Mouse (Mus musculus) lung, embryonic 14.5 days (tissue): Measurements from ENCODE around the gene Wee1. TPM values are rescaled to one million over a fixed set of nuclear protein-coding genes. Genes with fewer than 3 reads are reported as not detected.

Source experiments
- ATAC-seq: fragments of 200-750 bp; cut with Nextera tagmentation; 2 replicates; pipeline ENCODE4 v1.8.0; 2017; ENCODE audit warnings: mild to moderate bottlenecking, moderate TSS enrichment, moderate library complexity; ENCODE audit not compliant: insufficient read depth
- DNase-seq: peaks from one replicate; pipeline ENCODE4 v3.0.0-alpha.2; 2015
- H3K27ac ChIP-seq: fragments of 300-500 bp; sonication (generic); 2 replicates; pipeline ENCODE4 v1.5.1; 2014; ENCODE audit warnings: low read depth, mild to moderate bottlenecking, moderate library complexity
- H3K27me3 ChIP-seq: fragments of 300-500 bp; sonication (generic); 2 replicates; pipeline ENCODE4 v1.6.1; 2014; ENCODE audit warnings: low read length, control low read depth; ENCODE audit not compliant: insufficient read depth
- H3K36me3 ChIP-seq: fragments of 300-500 bp; sonication (generic); 2 replicates; pipeline ENCODE4 v1.6.1; 2014; ENCODE audit warnings: control low read depth; ENCODE audit not compliant: insufficient read depth
- H3K4me1 ChIP-seq: fragments of 300-500 bp; sonication (generic); 2 replicates; pipeline ENCODE4 v1.6.1; 2014; ENCODE audit warnings: antibody characterized with exemption, control low read depth; ENCODE audit not compliant: insufficient read depth
- H3K4me2 ChIP-seq: fragments of 300-500 bp; sonication (generic); 2 replicates; pipeline ENCODE4 v1.6.1; 2014; ENCODE audit warnings: mild to moderate bottlenecking
- H3K4me3 ChIP-seq: fragments of 300-500 bp; sonication (generic); 2 replicates; pipeline ENCODE4 v1.5.1; 2014; ENCODE audit warnings: low read depth, low read length
- H3K9ac ChIP-seq: fragments of 300-500 bp; sonication (generic); 2 replicates; pipeline ENCODE4 v1.6.1; 2014
- H3K9me3 ChIP-seq: fragments of 300-500 bp; sonication (generic); 2 replicates; pipeline ENCODE4 v1.6.1; 2016; ENCODE audit warnings: low read depth, low read length, control low read depth
- CTCF ChIP-seq: IDR thresholded peaks from 2 replicates; pipeline ENCODE4 v1.5.1; 2016; ENCODE audit warnings: antibody characterized with exemption, low read depth
- WGBS: fragments of 180-500 bp; shearing (Covaris S2); extraction: QIAGEN DNeasy Blood & Tissue Kit; methylation state at CpG from one replicate; pipeline ENCODE4 v1.1.7; 2014; 5-methylcytosine and 5-hydroxymethylcytosine counted together
- polyA plus RNA-seq: library from polyadenylated mRNA; unstranded; fragments of >200 nt; fragmentation: Nextera tagmentation; extraction: Ambion mirVana; gene quantifications from 2 replicates; pipeline ENCODE4 v1.2.1, GENCODE M21; 2014

Wee1 gene
- 44.0 and 47.1 TPM in 2 replicates for polyA plus RNA-seq

- under 1% methylated on average over 81 of the region's 81 CpGs for WGBS
Observed at GRCm38 (mm10) chr7:110121516-110122288, at the start of gene Wee1. Gene Wee1, plus strand, starts transcription at chr7:110122046.

GRCm38 (mm10) chr7:110078168-110078567 lies 43.7 kb upstream of the Wee1 start:
- Histone ChIP-seq H3K27ac (no peak overlapping the region), H3K4me2 (no peak overlapping the region), H3K4me1 (no peaks in the 10 kb centered on the region), H3K4me3 (no peak overlapping the region), H3K9me3 (0 out of 2 replicates have a peak, but pooled peaks cover 2% of the 10 kb centered on the region), H3K27me3 (no peaks in the 10 kb centered on the region), H3K36me3 (peaks cover 95% of the 10 kb centered on the region), H3K9ac (no peak overlapping the region)
- ATAC-seq (no peak), DNase-seq (no peak)
- 92% methylated on average over 5 of the region's 5 CpGs for WGBS
- no peak for TF ChIP-seq CTCF

More at GRCm38 (mm10) chr7:110121516-110122288, at the start of gene Wee1:
- Histone ChIP-seq H3K4me3 (peak within 1 kb of the TSS; percentile 99), H3K36me3 (peaks cover 11% of the 10 kb centered on the region), H3K4me1 (peaks cover 5% of the 10 kb centered on the region; the same call in 1 of the 2 replicates), H3K4me2 (peak within 1 kb of the TSS; percentile 86), H3K27ac (peak within 1 kb of the TSS; percentile 97), H3K27me3 (no peaks in the 10 kb centered on the region), H3K9me3 (no peaks in the 10 kb centered on the region), H3K9ac (peak within 1 kb of the TSS; percentile 92)
- no peak for TF ChIP-seq CTCF
- DNase-seq (peak; percentile 100), ATAC-seq (peak; percentile 99)

GRCm38 (mm10) chr7:110083386-110084165 lies 38.3 kb upstream of the Wee1 start:
- Histone ChIP-seq H3K4me3 (no peak overlapping the region), H3K4me2 (no peak overlapping the region), H3K4me1 (no peaks in the 10 kb centered on the region), H3K9ac (no peak overlapping the region), H3K9me3 (0 out of 2 replicates have a peak, but pooled peaks cover 2% of the 10 kb centered on the region), H3K36me3 (peaks cover 96% of the 10 kb centered on the region), H3K27ac (no peak overlapping the region), H3K27me3 (no peaks in the 10 kb centered on the region)
- ATAC-seq = peak; percentile 26; the same call in 1 of the 2 replicates
- DNase-seq = peak; percentile 89
- TF ChIP-seq CTCF = peak; percentile 74
- 66% methylated on average over 13 of the region's 13 CpGs for WGBS

GRCm38 (mm10) chr7:110085217-110085616 lies 36.6 kb upstream of the Wee1 start:
- ATAC-seq = no peak
- Histone ChIP-seq H3K9me3 (0 out of 2 replicates have a peak, but pooled peaks cover 2% of the 10 kb centered on the region), H3K4me2 (no peak overlapping the region), H3K4me1 (no peaks in the 10 kb centered on the region), H3K27me3 (no peaks in the 10 kb centered on the region), H3K9ac (no peak overlapping the region), H3K27ac (no peak overlapping the region), H3K36me3 (peaks cover 93% of the 10 kb centered on the region), H3K4me3 (no peak overlapping the region)
- no peak for TF ChIP-seq CTCF
- no peak for DNase-seq

- H3K9me3 ChIP-seq = no peaks in the 10 kb centered on the region
- H3K9ac ChIP-seq = no peak overlapping the region
- H3K27ac ChIP-seq = peak overlapping the region; percentile 74
- 56% methylated on average over 4 of the region's 4 CpGs for WGBS
- H3K4me3 ChIP-seq = no peak overlapping the region
- H3K27me3 ChIP-seq = no peaks in the 10 kb centered on the region
- H3K4me2 ChIP-seq = no peak overlapping the region
- peaks cover 91% of the 10 kb centered on the region for H3K36me3 ChIP-seq
- H3K4me1 ChIP-seq = no peaks in the 10 kb centered on the region
- ATAC-seq (peak; percentile 83; the same call in 1 of the 2 replicates), DNase-seq (peak; percentile 77)
- TF ChIP-seq CTCF = no peak
Observed at GRCm38 (mm10) chr7:110087914-110088313, 33.9 kb upstream of the Wee1 start.

- no peak for DNase-seq
- no peak overlapping the region for H3K4me3 ChIP-seq
- no peak for TF ChIP-seq CTCF
- WGBS = 81% methylated on average over 7 of the region's 7 CpGs
- no peaks in the 10 kb centered on the region for H3K9me3 ChIP-seq
- H3K9ac ChIP-seq = no peak overlapping the region
- H3K4me1 ChIP-seq = no peaks in the 10 kb centered on the region
- no peaks in the 10 kb centered on the region for H3K27me3 ChIP-seq
- H3K36me3 ChIP-seq = peaks cover 92% of the 10 kb centered on the region
- H3K4me2 ChIP-seq = no peak overlapping the region
- no peak for ATAC-seq
- no peak overlapping the region for H3K27ac ChIP-seq
Observed at GRCm38 (mm10) chr7:110091670-110092069, 30.2 kb upstream of the Wee1 start.

GRCm38 (mm10) chr7:110096332-110096731 lies 25.5 kb upstream of the Wee1 start:
- Histone ChIP-seq H3K4me1 (peaks cover 5% of the 10 kb centered on the region; the same call in 1 of the 2 replicates), H3K27ac (peak overlapping the region; percentile 55; the same call in 1 of the 2 replicates), H3K4me2 (no peak overlapping the region), H3K4me3 (no peak overlapping the region), H3K27me3 (no peaks in the 10 kb centered on the region), H3K9ac (no peak overlapping the region), H3K9me3 (no peaks in the 10 kb centered on the region), H3K36me3 (peaks cover 61% of the 10 kb centered on the region)
- ATAC-seq = no peak
- no peak for DNase-seq
- TF ChIP-seq CTCF = no peak
- WGBS = 78% methylated on average over 4 of the region's 4 CpGs
